Mouse (Mus musculus): Measurements from ENCODE around the gene Nup188. TPM values are rescaled to one million over a fixed set of nuclear protein-coding genes. Genes with fewer than 3 reads are reported as not detected.

Gene Nup188
- polyA plus RNA-seq, 1 experiment from 2014 or later = 21.6 TPM

DNA sequence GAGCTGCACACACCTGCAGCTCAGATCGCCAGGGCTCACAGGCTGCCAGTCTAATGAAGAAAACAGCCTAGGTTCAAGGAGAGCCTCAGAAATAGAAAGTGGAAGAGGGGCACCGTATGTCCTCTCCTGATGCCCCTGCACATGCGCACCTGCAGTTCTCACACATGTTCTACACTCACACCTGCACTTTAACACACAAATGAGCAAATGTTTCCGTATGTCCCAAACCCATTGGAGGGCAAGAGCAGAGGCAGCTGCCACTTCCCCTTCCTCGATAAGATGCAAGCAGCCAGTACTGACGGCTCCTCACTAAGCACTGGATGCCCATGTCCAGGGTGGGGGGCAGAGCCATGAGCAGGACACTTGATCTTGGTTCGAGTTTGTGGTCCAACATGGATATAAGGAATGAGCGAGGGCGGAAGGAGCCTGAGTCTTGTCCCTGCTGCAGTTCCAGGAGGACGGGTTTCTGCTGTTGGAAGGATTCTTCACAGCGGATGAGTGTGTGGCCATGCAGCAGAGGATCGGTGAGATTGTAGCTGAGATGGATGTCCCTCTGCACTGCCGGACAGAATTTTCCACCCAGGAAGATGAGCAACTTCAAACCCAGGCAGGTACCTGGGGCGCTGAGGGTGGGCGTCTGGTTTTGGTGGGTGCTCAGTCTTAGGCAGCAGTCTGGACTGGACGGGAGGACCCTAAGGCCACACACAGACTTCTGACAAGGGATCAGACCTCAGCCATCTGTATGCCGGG is 16.8 kb upstream of the Nup188 start:
- 92% methylated on average over 17 of the region's 17 CpGs for WGBS
- ATAC-seq (ENCODE audit: low FRiP score) = no peak
- no peaks in the 10 kb centered on the region for H3K27me3 ChIP-seq
- peaks cover 31% of the 10 kb centered on the region for H3K4me1 ChIP-seq (replicated peaks)
- H3K4me3 ChIP-seq = no peak overlapping the region
- H3K9ac ChIP-seq = no peak overlapping the region
- no peak overlapping the region for H3K27ac ChIP-seq
- H3K4me2 ChIP-seq = no peak overlapping the region
- H3K36me3 ChIP-seq = peaks cover 24% of the 10 kb centered on the region
- no peaks in the 10 kb centered on the region for H3K9me3 ChIP-seq

DNA sequence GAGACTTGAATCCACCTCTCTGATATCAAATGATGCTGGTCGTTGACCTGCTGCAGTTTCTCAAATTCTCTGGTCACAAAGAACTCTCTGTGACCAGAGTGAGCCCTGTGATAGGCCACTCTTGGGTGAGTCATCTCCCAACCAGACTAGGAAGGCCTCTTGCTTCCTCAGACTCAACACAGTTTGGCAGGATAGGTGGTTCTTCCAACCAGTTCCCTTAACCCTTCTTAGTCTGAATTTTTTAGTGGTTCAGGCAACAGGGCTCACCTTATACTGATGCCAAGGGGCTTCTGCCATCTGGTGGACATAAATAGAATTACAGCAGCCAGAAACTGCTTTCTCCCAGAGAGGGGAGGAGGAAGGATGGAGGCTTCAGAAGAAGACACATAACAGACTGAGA is 16.1 kb upstream of the Nup188 start:
- ATAC-seq (ENCODE audit: low FRiP score) = peak; percentile 75
- no peak overlapping the region for H3K4me3 ChIP-seq
- peaks cover 21% of the 10 kb centered on the region for H3K36me3 ChIP-seq
- peaks cover 23% of the 10 kb centered on the region for H3K4me1 ChIP-seq (replicated peaks)
- no peak overlapping the region for H3K27ac ChIP-seq
- H3K9me3 ChIP-seq = no peaks in the 10 kb centered on the region
- 66% methylated on average over 1 of the region's 1 CpGs for WGBS
- H3K4me2 ChIP-seq = no peak overlapping the region
- H3K9ac ChIP-seq = no peak overlapping the region
- H3K27me3 ChIP-seq = no peaks in the 10 kb centered on the region

DNA sequence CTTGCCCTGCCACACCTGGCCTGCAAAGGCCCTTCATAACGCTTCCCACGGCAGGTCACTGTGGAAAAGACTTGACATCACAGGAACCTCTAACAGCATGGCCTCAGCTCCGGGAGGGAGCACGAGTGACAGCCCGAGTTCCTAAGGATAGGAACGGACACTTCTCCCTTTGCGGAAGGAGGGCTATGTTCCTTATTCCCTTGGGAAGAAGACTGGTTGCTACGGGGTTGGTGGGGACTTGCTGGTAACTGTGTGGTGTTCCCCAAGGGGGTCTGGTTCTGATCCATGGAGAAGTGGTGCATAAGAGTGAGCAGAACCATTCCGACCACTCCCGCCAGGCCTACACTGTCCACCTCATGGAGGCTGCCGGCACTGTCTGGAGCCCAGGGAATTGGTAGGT is 5.5 kb upstream of the Nup188 start, which contains the start of gene Gm28038:
Gene Gm28038 (plus strand): TSS at position 301 of the 400 bp plus-strand sequence.
- Histone ChIP-seq H3K9me3 (no peaks in the 10 kb centered on the region), H3K4me2 (no peak within 1 kb of the TSS), H3K27ac (no peak within 1 kb of the TSS), H3K36me3 (peaks cover 37% of the 10 kb centered on the region), H3K4me3 (no peak within 1 kb of the TSS), H3K27me3 (no peaks in the 10 kb centered on the region), H3K4me1 (replicated peaks) (peaks cover 13% of the 10 kb centered on the region), H3K9ac (no peak within 1 kb of the TSS)
- WGBS = 95% methylated on average over 11 of the region's 11 CpGs
- no peak for ATAC-seq (ENCODE audit: low FRiP score)

- Histone ChIP-seq H3K27me3 (no peaks in the 10 kb centered on the region), H3K4me2 (no peak overlapping the region), H3K36me3 (peaks cover 37% of the 10 kb centered on the region), H3K9ac (no peak overlapping the region), H3K4me3 (no peak overlapping the region), H3K9me3 (no peaks in the 10 kb centered on the region), H3K27ac (no peak overlapping the region), H3K4me1 (replicated peaks) (peaks cover 13% of the 10 kb centered on the region)
- ATAC-seq (ENCODE audit: low FRiP score) = no peak
- 81% methylated on average over 3 of the region's 3 CpGs for WGBS
These were observed 4.5 kb upstream of the Nup188 start for GRCm38 (mm10) chr2:30281651-30282050.

DNA sequence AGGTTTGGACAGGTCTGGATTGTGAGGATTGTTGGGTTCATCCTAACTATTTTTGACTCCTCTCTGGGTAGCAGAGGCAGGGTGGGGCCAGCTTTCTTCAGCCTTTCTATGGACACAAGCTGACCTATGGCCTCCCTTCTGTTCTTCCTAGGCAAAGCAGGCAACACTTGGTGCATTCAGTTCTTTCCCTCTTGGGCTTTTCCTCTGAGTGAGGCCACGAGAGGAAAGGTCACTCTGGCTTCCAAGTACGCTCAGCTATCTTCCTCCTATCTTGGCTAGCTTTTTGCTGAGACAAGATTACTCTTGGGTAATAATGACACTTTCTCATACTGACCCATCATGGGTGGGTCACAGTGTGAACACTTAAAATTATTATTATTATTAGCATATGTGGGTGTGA is 3.0 kb upstream of the Nup188 start:
- 89% methylated on average over 2 of the region's 2 CpGs for WGBS
- H3K4me2 ChIP-seq = no peak overlapping the region

DNA sequence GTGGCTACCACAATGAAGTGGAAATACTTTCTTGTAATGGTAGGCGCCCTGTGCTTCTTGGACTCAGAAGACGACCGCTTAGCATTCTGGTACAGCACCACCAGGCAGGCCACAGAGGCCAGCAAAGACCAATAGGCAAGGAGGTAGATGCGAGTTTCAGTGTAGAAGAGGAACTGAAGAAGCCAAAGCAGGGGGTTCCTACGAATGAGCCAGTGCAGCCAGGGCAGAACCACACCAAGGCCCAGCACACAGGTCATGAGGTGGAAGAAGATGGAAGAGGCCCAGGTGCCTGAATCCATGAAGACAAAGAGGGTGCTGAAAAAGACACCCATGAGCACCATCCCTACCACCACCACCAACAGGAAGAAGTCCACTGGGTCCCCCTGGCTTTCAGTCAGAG is 1.2 kb upstream of the Nup188 start:
- no peak overlapping the region for H3K27ac ChIP-seq
- peaks cover 24% of the 10 kb centered on the region for H3K36me3 ChIP-seq
- H3K9ac ChIP-seq = peak overlapping the region; percentile 94
- ATAC-seq (ENCODE audit: low FRiP score) = no peak
- peak overlapping the region; percentile 98 for H3K4me3 ChIP-seq
- H3K4me2 ChIP-seq = peak overlapping the region; percentile 85
- H3K27me3 ChIP-seq = no peaks in the 10 kb centered on the region
- H3K9me3 ChIP-seq = no peaks in the 10 kb centered on the region
- H3K4me1 ChIP-seq (replicated peaks) = peaks cover 26% of the 10 kb centered on the region
- 88% methylated on average over 5 of the region's 5 CpGs for WGBS

More for the DNA sequence above, 3.0 kb upstream of the Nup188 start:
- ATAC-seq (ENCODE audit: low FRiP score) = no peak
- Histone ChIP-seq H3K9ac (no peak overlapping the region), H3K4me3 (no peak overlapping the region), H3K36me3 (peaks cover 29% of the 10 kb centered on the region), H3K4me1 (replicated peaks) (peaks cover 26% of the 10 kb centered on the region), H3K9me3 (no peaks in the 10 kb centered on the region), H3K27ac (no peak overlapping the region), H3K27me3 (no peaks in the 10 kb centered on the region)

DNA sequence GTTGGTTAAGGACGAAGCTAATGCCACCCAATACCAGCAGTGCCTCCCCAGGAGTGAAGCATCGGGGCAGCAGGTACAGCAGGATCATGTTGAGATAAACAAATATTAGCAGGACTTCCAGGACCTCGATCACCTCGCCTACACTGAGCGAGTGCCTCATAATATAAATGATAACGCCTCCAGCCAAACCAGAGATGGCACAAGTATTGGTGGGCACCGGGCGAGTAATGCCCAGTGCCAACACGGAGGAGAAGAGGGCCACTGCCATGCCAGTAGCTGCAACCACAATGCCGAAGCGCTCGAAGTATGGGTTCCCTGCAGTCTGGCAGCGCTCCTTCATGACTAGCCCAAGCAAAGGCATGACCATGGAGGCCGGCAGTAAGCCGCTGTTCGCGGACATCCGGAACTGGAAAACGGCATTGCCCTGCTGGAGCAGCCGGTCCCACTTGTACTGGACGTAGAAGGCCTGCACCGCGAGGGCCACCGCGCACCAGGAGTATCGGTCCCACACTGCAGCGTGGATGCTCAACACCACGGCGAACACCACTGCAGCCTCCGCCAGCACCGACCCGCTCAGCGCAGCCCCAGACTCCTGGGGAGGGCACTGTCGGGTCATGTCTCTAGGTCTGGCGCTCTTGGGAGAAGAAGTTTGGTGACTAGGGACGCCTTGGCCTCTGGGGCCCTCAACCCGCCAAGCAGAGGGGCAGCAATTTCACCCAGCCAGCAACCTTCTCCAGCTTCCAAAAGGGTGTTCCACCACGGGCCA is 598 bp upstream of the Nup188 start:
- Histone ChIP-seq H3K27ac (peak overlapping the region; percentile 73), H3K36me3 (peaks cover 18% of the 10 kb centered on the region), H3K4me2 (peak overlapping the region; percentile 85), H3K9ac (peak overlapping the region; percentile 94), H3K27me3 (no peaks in the 10 kb centered on the region), H3K9me3 (no peaks in the 10 kb centered on the region), H3K4me3 (peak overlapping the region; percentile 98), H3K4me1 (replicated peaks) (peaks cover 26% of the 10 kb centered on the region)
- WGBS = 17% methylated on average over 38 of the region's 38 CpGs
- ATAC-seq (ENCODE audit: low FRiP score) = peak; percentile 78

GRCm38 (mm10) chr2:30287027-30287373 is 803 bp downstream of the Nup188 start:
- H3K9me3 ChIP-seq = no peaks in the 10 kb centered on the region
- H3K4me1 ChIP-seq (replicated peaks) = peaks cover 26% of the 10 kb centered on the region
- ATAC-seq (ENCODE audit: low FRiP score) = no peak
- H3K36me3 ChIP-seq = peaks cover 12% of the 10 kb centered on the region
- H3K27me3 ChIP-seq = no peaks in the 10 kb centered on the region
- H3K4me3 ChIP-seq = peak overlapping the region; percentile 98
- peak overlapping the region; percentile 25; the same call in 1 of the 2 replicates for H3K27ac ChIP-seq
- peak overlapping the region; percentile 94 for H3K9ac ChIP-seq
- H3K4me2 ChIP-seq = peak overlapping the region; percentile 82
- under 1% methylated on average over 10 of the region's 10 CpGs for WGBS

- Histone ChIP-seq H3K27ac (no peak overlapping the region), H3K9me3 (no peaks in the 10 kb centered on the region), H3K4me2 (no peak overlapping the region), H3K4me1 (replicated peaks) (no peaks in the 10 kb centered on the region), H3K36me3 (peaks cover 75% of the 10 kb centered on the region), H3K4me3 (no peak overlapping the region), H3K9ac (no peak overlapping the region), H3K27me3 (no peaks in the 10 kb centered on the region)
- ATAC-seq (ENCODE audit: low FRiP score) = no peak
- 84% methylated on average over 3 of the region's 3 CpGs for WGBS
These were observed 13.3 kb downstream of the Nup188 start for GRCm38 (mm10) chr2:30299525-30299924.

DNA sequence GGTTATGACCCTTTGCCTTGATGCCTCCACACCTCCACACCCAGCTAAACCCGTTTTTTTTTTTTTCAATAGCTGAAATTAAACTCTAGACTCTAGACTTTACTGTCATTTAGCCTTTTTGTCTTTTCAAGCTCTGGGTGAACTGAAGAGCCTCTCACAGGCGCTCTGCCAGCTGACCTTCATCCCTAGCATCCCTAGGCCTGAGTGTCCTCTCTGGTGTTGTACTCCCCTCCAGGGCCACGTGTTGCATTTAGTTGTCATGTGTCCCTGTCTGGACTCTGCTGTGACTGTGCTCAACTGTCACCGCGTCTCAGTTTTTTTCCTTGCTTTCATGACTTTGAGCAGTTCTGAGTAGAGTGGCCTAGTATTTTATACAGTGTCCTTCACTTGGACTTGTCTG is 13.8 kb downstream of the Nup188 start:
- WGBS = 90% methylated on average over 5 of the region's 5 CpGs
- no peak overlapping the region for H3K9ac ChIP-seq
- H3K4me1 ChIP-seq (replicated peaks) = no peaks in the 10 kb centered on the region
- H3K9me3 ChIP-seq = no peaks in the 10 kb centered on the region
- H3K4me3 ChIP-seq = no peak overlapping the region
- ATAC-seq (ENCODE audit: low FRiP score) = no peak
- H3K27me3 ChIP-seq = no peaks in the 10 kb centered on the region
- no peak overlapping the region for H3K27ac ChIP-seq
- H3K36me3 ChIP-seq = peaks cover 80% of the 10 kb centered on the region
- no peak overlapping the region for H3K4me2 ChIP-seq

DNA sequence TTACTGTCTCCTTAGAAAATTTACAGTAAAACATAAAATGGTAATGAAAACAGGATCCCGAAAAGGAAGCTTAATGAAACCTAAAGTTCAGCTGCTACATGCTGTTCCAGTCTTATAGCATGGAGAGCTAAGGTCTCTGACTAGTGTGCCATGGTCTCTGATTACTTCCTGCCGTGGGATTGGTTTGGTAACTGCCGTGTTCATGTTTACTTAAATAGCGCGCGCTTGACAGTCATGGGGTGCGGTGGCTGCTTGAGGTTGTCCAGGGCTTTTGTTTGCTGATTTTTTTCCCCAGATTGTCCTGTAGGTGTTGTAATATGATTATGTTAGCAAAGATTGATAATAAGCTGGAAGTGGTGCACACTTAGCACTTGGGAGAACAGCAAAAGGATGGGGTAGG is 19.9 kb downstream of the Nup188 start:
- Histone ChIP-seq H3K9ac (no peak overlapping the region), H3K27ac (no peak overlapping the region), H3K36me3 (peaks cover 100% of the 10 kb centered on the region), H3K4me2 (no peak overlapping the region), H3K27me3 (no peaks in the 10 kb centered on the region), H3K9me3 (no peaks in the 10 kb centered on the region), H3K4me1 (replicated peaks) (no peaks in the 10 kb centered on the region), H3K4me3 (no peak overlapping the region)
- WGBS = 97% methylated on average over 7 of the region's 7 CpGs
- ATAC-seq (ENCODE audit: low FRiP score) = no peak

GRCm38 (mm10) chr2:30309351-30309750 is 23.2 kb downstream of the Nup188 start:
- Histone ChIP-seq H3K4me1 (replicated peaks) (no peaks in the 10 kb centered on the region), H3K4me2 (no peak overlapping the region), H3K4me3 (no peak overlapping the region), H3K36me3 (peaks cover 98% of the 10 kb centered on the region), H3K27me3 (no peaks in the 10 kb centered on the region), H3K9ac (no peak overlapping the region), H3K9me3 (no peaks in the 10 kb centered on the region), H3K27ac (no peak overlapping the region)
- ATAC-seq (ENCODE audit: low FRiP score) = no peak
- WGBS = 92% methylated on average over 3 of the region's 3 CpGs
